Mouse (Mus musculus): ENCODE results near the gene Snx5.

- TF ChIP-seq POLR2A (IDR thresholded peaks at IDR 0.05; ENCODE audit: low read depth, low read length) = no peak
- no peak for TF ChIP-seq CTCF (IDR thresholded peaks at IDR 0.05; ENCODE audit: borderline replicate concordance, insufficient read depth, low read length)
These were observed 21.0 kb upstream of the Snx5 start for GRCm38 (mm10) chr2:144291600-144292305.

All from embryonic fibroblast, embryonic 13.5 days (primary cell).